Mouse (Mus musculus) lung, postnatal 0 days (tissue): ENCODE results near the gene Dcpp1. TPM values are rescaled to one million over a fixed set of nuclear protein-coding genes. Genes with fewer than 3 reads are reported as not detected.

Experiments used
- ATAC-seq: fragments of 200-750 bp; cut with Nextera tagmentation; 2 replicates; pipeline ENCODE4 v1.8.0; 2017; ENCODE audit warnings: moderate library complexity
- DNase-seq: peaks from one replicate; pipeline ENCODE4 v3.0.0-alpha.2; 2016; ENCODE audit warnings: low spot score
- H3K27ac ChIP-seq: fragments of 300-500 bp; sonication (generic); 2 replicates; pipeline ENCODE4 v1.5.1; 2014; ENCODE audit warnings: antibody characterized with exemption, mild to moderate bottlenecking, low read length, mixed read lengths
- H3K27me3 ChIP-seq: fragments of 300-500 bp; sonication (generic); replicated peaks from 2 replicates; pipeline ENCODE4 v1.6.1; 2014; ENCODE audit warnings: low read length, mixed read lengths; ENCODE audit not compliant: insufficient read depth
- H3K36me3 ChIP-seq: fragments of 300-500 bp; sonication (generic); 2 replicates; pipeline ENCODE4 v1.6.1; 2014; ENCODE audit warnings: low read length, mixed read lengths; ENCODE audit not compliant: insufficient read depth
- H3K4me1 ChIP-seq: fragments of 300-500 bp; sonication (generic); 2 replicates; pipeline ENCODE4 v1.6.1; 2014; ENCODE audit warnings: antibody characterized with exemption, low read depth, low read length, mixed read lengths; ENCODE audit not compliant: insufficient read depth
- H3K4me2 ChIP-seq: fragments of 300-500 bp; sonication (generic); replicated peaks from 2 replicates; pipeline ENCODE4 v1.6.1; 2014; ENCODE audit warnings: low read depth, mild to moderate bottlenecking, low read length, moderate library complexity, mixed read lengths
- H3K4me3 ChIP-seq: fragments of 300-500 bp; sonication (generic); 2 replicates; pipeline ENCODE4 v1.5.1; 2014; ENCODE audit warnings: low read depth, low read length
- H3K9ac ChIP-seq: fragments of 300-500 bp; sonication (generic); replicated peaks from 2 replicates; pipeline ENCODE4 v1.6.1; 2014; ENCODE audit warnings: low read depth, mild to moderate bottlenecking
- H3K9me3 ChIP-seq: fragments of 300-500 bp; sonication (generic); 2 replicates; pipeline ENCODE4 v1.6.1; 2016; ENCODE audit warnings: low read length, mixed read lengths
- CTCF ChIP-seq: IDR thresholded peaks from 2 replicates; pipeline ENCODE4 v1.5.1; 2016; ENCODE audit warnings: antibody characterized with exemption, mild to moderate bottlenecking
- EP300 ChIP-seq: IDR thresholded peaks from 2 replicates; pipeline ENCODE4 v1.6.1; 2016; ENCODE audit warnings: antibody characterized with exemption, mild to moderate bottlenecking, control low read depth
- WGBS: fragments of 180-500 bp; shearing (Covaris S2); extraction: QIAGEN DNeasy Blood & Tissue Kit; methylation state at CpG from one replicate; pipeline ENCODE4 v1.1.7; 2014; 5-methylcytosine and 5-hydroxymethylcytosine counted together
- polyA plus RNA-seq: library from polyadenylated mRNA; unstranded; fragments of >200 nt; fragmentation: Nextera tagmentation; extraction: Ambion mirVana; gene quantifications from 2 replicates; pipeline ENCODE4 v1.2.1, GENCODE M21; 2015

Dcpp1 gene
- polyA plus RNA-seq, 1 experiment from 2014 or later = 0.25 TPM

DNA sequence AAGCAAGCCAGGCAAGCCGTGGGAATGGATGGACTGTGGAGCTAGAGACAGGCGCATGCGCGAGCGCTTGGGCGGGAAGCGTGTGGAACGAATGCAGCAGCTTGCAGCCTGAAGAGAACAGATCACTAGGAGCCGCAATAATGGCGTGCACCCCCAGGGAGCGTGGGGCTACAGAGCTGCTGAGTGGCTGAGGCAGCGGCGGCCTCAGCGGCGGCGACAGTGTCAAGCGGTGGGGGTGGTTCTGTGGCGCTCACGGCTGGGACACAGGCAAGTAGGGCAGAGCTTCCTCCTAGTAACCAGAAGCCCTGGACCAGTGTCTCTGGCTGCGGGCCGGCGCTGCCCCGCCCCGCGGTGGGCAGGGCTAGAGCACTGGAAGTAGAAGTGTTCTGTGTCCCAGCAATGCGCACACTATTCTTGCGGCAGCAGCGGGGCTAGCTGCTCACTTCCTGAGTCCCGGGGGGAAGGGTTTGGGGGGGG lies 43.9 kb downstream of the Dcpp1 start:
- Histone ChIP-seq H3K4me1 (peaks cover 2% of the 10 kb centered on the region; the same call in 1 of the 2 replicates), H3K27ac (peak overlapping the region; percentile 78), H3K36me3 (no peaks in the 10 kb centered on the region), H3K27me3 (no peaks in the 10 kb centered on the region), H3K9me3 (no peaks in the 10 kb centered on the region), H3K4me2 (peak overlapping the region; percentile 82), H3K9ac (peak overlapping the region; percentile 44; the same call in 1 of the 2 replicates), H3K4me3 (peak overlapping the region; percentile 45)
- TF ChIP-seq CTCF (peak; percentile 36), EP300 (no peak)
- ATAC-seq (peak; percentile 98), DNase-seq (peak; percentile 93)
- WGBS = under 1% methylated on average over 28 of the region's 29 CpGs

DNA sequence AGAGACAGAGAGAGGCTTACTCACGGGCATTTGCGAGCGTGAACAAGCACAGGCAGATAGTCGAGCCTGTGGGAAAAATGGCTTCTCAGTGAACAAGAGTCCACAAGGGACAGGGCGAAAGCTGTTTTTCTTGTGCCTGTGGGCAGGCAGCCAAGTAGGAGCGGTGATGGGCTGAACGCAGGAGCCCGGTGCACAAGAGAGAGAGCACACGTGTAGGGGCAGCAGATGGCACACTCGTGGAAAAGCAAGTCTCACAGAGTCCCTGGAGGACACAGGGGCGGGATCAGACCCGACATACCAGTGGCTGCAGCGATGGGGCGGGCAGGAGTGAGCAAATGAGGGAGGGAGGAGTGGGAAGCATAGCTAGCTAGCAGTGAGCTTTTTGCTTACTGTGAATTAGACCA lies 44.4 kb downstream of the Dcpp1 start:
- H3K9me3 ChIP-seq = no peaks in the 10 kb centered on the region
- peak overlapping the region; percentile 78 for H3K27ac ChIP-seq
- no peaks in the 10 kb centered on the region for H3K27me3 ChIP-seq
- peak; percentile 82 for ATAC-seq
- H3K4me3 ChIP-seq = peak overlapping the region; percentile 45
- no peaks in the 10 kb centered on the region for H3K36me3 ChIP-seq
- TF ChIP-seq EP300 = no peak
- TF ChIP-seq CTCF = no peak; the same call in 1 of the 2 replicates
- peak overlapping the region; percentile 82 for H3K4me2 ChIP-seq
- H3K9ac ChIP-seq = peak overlapping the region; percentile 44
- 0% methylated on average over 14 of the region's 14 CpGs for WGBS
- H3K4me1 ChIP-seq = peaks cover 2% of the 10 kb centered on the region; the same call in 1 of the 2 replicates
- DNase-seq = peak; percentile 79

DNA sequence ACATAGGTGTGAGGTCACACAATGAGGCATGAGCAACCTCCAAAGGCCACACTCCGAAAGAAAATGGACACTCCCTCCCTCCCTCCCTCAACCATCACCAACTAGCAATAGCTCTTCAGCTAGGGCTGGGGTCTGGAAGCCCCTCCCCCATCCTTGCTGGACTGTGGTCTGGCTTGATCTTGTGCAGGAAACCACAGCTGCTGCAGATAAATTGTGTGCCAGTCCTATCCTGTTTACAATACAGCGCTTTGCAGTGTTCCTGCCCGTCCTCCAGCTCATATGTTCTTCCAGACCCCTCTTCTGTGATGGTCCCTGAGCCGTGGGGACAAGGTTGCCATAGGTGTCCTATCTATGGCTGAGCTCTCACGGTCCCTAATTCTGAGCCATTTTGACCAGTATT lies 50.5 kb downstream of the Dcpp1 start:
- H3K4me1 ChIP-seq = no peaks in the 10 kb centered on the region
- no peak for TF ChIP-seq EP300
- TF ChIP-seq CTCF = no peak
- no peak for DNase-seq
- no peak for ATAC-seq
- no peak overlapping the region for H3K27ac ChIP-seq
- WGBS = 50% methylated on average over 5 of the region's 5 CpGs
- no peaks in the 10 kb centered on the region for H3K27me3 ChIP-seq
- H3K9me3 ChIP-seq = no peaks in the 10 kb centered on the region
- no peak overlapping the region for H3K4me2 ChIP-seq
- H3K9ac ChIP-seq = no peak overlapping the region
- H3K4me3 ChIP-seq = no peak overlapping the region
- H3K36me3 ChIP-seq = no peaks in the 10 kb centered on the region

Other genes with a start within 250 kb of the Dcpp1 start
- gene Mmp25, start 235.6 kb upstream of the Dcpp1 start, polyA plus RNA-seq = 0.29 and 0.36 TPM in 2 replicates
- gene Bicdl2, start 220.4 kb upstream of the Dcpp1 start, polyA plus RNA-seq = 7.1 and 8.7 TPM in 2 replicates
- gene Hcfc1r1, start 207.3 kb upstream of the Dcpp1 start, polyA plus RNA-seq = 104 and 107 TPM in 2 replicates
- 18.1 and 18.6 TPM in 2 replicates for gene Thoc6, start 207.0 kb upstream of the Dcpp1 start, polyA plus RNA-seq
- gene Tnfrsf12a, start 203.4 kb upstream of the Dcpp1 start, polyA plus RNA-seq = 50.4 and 53.8 TPM in 2 replicates
- gene Cldn6, start 201.6 kb upstream of the Dcpp1 start, polyA plus RNA-seq = 5.9 and 6.3 TPM in 2 replicates
- gene Cldn9, start 196.8 kb upstream of the Dcpp1 start, polyA plus RNA-seq = 0.44 and 0.76 TPM in 2 replicates
- gene 1520401A03Rik, start 158.1 kb upstream of the Dcpp1 start, polyA plus RNA-seq = 0.20 TPM in 1 of 2 replicates, not detected in the other
- gene Pkmyt1, start 154.5 kb upstream of the Dcpp1 start, polyA plus RNA-seq = 10.4 and 11.5 TPM in 2 replicates
- gene Paqr4, start 140.0 kb upstream of the Dcpp1 start, polyA plus RNA-seq = 45.2 and 47.7 TPM in 2 replicates
- 0.41 and 0.52 TPM in 2 replicates for gene Kremen2, start 135.0 kb upstream of the Dcpp1 start, polyA plus RNA-seq
- gene Flywch1, start 109.3 kb upstream of the Dcpp1 start, polyA plus RNA-seq = 43.1 and 43.5 TPM in 2 replicates
- 14.7 and 18.6 TPM in 2 replicates for gene Flywch2, start 94.8 kb upstream of the Dcpp1 start, polyA plus RNA-seq
- 284 and 354 TPM in 2 replicates for gene Srrm2, start 90.3 kb upstream of the Dcpp1 start, polyA plus RNA-seq
- 803 and 893 TPM in 2 replicates for gene Elob, start 51.7 kb upstream of the Dcpp1 start, polyA plus RNA-seq
- not detected in 2 replicates for gene Prss33, start 44.8 kb upstream of the Dcpp1 start, polyA plus RNA-seq
- gene Prss32, start 37.0 kb upstream of the Dcpp1 start, polyA plus RNA-seq = not detected in 2 replicates
- gene Prss41, start 36.7 kb upstream of the Dcpp1 start, polyA plus RNA-seq = 0.40 and 0.63 TPM in 2 replicates
- gene Prss21, start 12.8 kb upstream of the Dcpp1 start, polyA plus RNA-seq = not detected in 2 replicates
- gene Dcpp2, start within 50 bp of the Dcpp1 start, polyA plus RNA-seq = not detected in 2 replicates
- gene Dcpp3, start 36.6 kb downstream of the Dcpp1 start, polyA plus RNA-seq = 0.35 and 0.64 TPM in 2 replicates
- not detected in 2 replicates for gene Sbp, start 60.8 kb downstream of the Dcpp1 start, polyA plus RNA-seq
- gene Sbpl, start 74.4 kb downstream of the Dcpp1 start, polyA plus RNA-seq = not detected in 2 replicates
- 0.18 and 0.47 TPM in 2 replicates for gene Prss30, start 99.7 kb downstream of the Dcpp1 start, polyA plus RNA-seq
- 0.57 and 0.77 TPM in 2 replicates for gene Prss22, start 117.2 kb downstream of the Dcpp1 start, polyA plus RNA-seq
- 0.18 TPM in 2 replicates for gene Prss27, start 157.3 kb downstream of the Dcpp1 start, polyA plus RNA-seq
- gene Kctd5, start 192.6 kb downstream of the Dcpp1 start, polyA plus RNA-seq = 34.3 and 36.9 TPM in 2 replicates